Mouse (Mus musculus): Measurements from ENCODE around the gene Slc26a11. TPM values are rescaled to one million over a fixed set of nuclear protein-coding genes. Genes with fewer than 3 reads are reported as not detected.

Gene Slc26a11
- polyA plus RNA-seq, 1 experiment from 2014 or later, result 5.2 TPM

MicroRNA genes within 50 kb of the gene (microRNA counts, 519-probe panel; counts per million panel counts)
- microRNA mmu-miR-1932, result not detected

Small RNAs within 50 kb of the gene (microRNA-seq; reads per million reads assigned to microRNA genes)
- not detected for gene Mir1932

Other genes with a start within 250 kb of the Slc26a11 start
- 34.0 and 37.9 TPM in 2 replicates for gene Tbc1d16, start 127.1 kb upstream of the Slc26a11 start, polyA plus RNA-seq (2014; fragmentation: Nextera tagmentation; extraction: Ambion mirVana)
- gene Ccdc40, start 127.0 kb upstream of the Slc26a11 start, polyA plus RNA-seq (2014; fragmentation: Nextera tagmentation; extraction: Ambion mirVana), result 12.0 and 13.5 TPM in 2 replicates
- gene Gaa, start 87.7 kb upstream of the Slc26a11 start, polyA plus RNA-seq (2014; fragmentation: Nextera tagmentation; extraction: Ambion mirVana), result 66.0 and 69.1 TPM in 2 replicates
- 240 and 251 TPM in 2 replicates for gene Eif4a3, start 55.5 kb upstream of the Slc26a11 start, polyA plus RNA-seq (2014; fragmentation: Nextera tagmentation; extraction: Ambion mirVana)
- gene Card14, start 47.8 kb upstream of the Slc26a11 start, polyA plus RNA-seq (2014; fragmentation: Nextera tagmentation; extraction: Ambion mirVana), result 0.25 and 0.32 TPM in 2 replicates
- gene Sgsh, start within 50 bp of the Slc26a11 start, polyA plus RNA-seq (2014; fragmentation: Nextera tagmentation; extraction: Ambion mirVana), result 4.4 and 5.0 TPM in 2 replicates
- 0.72 and 1.7 TPM in 2 replicates for gene Rnf213, start 37.5 kb downstream of the Slc26a11 start, polyA plus RNA-seq (2014; fragmentation: Nextera tagmentation; extraction: Ambion mirVana)
- gene Endov, start 135.8 kb downstream of the Slc26a11 start, polyA plus RNA-seq (2014; fragmentation: Nextera tagmentation; extraction: Ambion mirVana), result 12.7 and 13.8 TPM in 2 replicates
- gene Nptx1, start 192.2 kb downstream of the Slc26a11 start, polyA plus RNA-seq (2014; fragmentation: Nextera tagmentation; extraction: Ambion mirVana), result 23.7 and 27.4 TPM in 2 replicates
- gene Rptor, start 247.3 kb downstream of the Slc26a11 start, polyA plus RNA-seq (2014; fragmentation: Nextera tagmentation; extraction: Ambion mirVana), result 12.1 and 13.4 TPM in 2 replicates

Data from neural tube, embryonic 14.5 days (tissue).